Mouse (Mus musculus): ENCODE data around the gene Epas1. TPM values are rescaled to one million over a fixed set of nuclear protein-coding genes. Genes with fewer than 3 reads are reported as not detected.

Gene Epas1
- total RNA-seq, 1 experiment from 2014 or later = 3.6 TPM

DNA sequence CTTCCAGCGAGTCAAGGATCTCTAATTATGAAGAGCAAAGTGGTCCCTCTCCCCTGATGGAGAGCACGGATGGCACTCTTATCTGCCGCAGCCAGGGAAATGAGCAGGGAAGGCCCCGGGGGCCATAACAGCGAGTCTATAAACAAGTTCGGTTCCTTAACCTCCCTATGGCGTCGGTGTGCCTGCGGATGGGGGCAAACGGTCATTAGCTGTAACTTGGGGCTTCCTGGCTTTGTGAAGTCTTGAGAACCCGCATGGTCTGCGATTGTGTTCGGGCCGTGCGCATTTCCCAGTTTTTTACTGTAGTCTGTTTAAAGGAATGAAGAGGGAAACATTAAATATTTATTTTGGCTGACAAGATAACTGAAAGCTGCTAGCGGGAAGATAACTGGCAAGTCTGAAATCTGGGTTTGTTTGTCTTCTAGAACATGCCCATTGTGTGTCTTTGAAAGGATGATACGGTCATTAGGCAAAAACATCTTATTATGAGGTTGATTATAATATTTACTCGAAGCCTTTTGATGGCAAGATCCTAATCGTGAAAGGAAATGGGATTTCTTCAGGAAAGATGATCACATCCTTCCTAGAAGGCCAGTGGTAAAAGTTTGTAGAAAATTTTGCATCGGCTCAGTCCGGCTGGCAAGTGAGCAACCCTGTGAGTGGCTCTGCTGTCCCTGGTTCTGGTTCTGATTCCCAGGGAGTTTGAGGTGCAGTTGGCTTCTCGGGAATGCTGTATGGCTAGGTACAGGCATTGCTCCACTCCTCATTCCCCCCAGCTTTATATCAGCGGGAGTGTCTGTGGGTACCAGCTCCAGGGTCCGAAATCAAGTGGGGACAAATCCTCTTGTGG, 61.7 kb downstream of the Epas1 start:
- no peak for ATAC-seq (replicated peaks; ENCODE audit: insufficient number of reproducible peaks, low FRiP score, low TSS enrichment, poor library complexity, severe bottlenecking)

DNA sequence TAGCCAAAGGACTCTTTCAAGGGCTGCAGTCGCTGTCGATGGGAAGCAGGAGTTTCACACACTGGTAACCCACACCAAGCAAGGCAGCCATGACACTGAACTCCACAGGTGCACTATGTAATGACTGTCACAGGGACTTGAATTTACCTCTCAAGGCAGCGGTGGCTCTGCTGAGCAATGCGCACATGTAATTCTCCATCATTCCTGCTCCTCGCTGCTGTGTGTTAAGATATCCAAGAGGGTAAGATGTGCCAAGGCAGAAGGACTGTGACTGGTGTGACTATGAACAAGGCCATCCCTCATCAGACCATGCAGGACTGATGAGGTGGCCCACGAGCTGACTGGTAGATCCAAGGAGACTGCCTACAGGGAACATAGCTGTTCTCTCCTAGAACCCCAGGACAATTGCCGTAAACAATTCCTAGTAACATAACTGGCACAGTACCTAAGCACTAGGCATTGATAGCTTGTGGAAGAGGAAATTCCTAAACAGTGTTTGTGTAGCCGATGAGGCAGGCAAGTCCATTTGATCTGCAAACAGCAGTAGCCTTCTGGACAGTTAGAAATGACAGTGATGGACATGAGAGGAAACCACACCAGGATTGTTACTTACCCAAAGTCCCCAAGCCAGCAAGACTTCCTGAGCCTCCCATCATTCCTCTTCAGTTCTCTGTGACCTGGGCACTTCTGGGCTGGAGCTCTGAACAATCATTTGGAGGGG, 68.7 kb downstream of the Epas1 start:
- ATAC-seq (replicated peaks; ENCODE audit: insufficient number of reproducible peaks, low FRiP score, low TSS enrichment, poor library complexity, severe bottlenecking) = no peak

DNA sequence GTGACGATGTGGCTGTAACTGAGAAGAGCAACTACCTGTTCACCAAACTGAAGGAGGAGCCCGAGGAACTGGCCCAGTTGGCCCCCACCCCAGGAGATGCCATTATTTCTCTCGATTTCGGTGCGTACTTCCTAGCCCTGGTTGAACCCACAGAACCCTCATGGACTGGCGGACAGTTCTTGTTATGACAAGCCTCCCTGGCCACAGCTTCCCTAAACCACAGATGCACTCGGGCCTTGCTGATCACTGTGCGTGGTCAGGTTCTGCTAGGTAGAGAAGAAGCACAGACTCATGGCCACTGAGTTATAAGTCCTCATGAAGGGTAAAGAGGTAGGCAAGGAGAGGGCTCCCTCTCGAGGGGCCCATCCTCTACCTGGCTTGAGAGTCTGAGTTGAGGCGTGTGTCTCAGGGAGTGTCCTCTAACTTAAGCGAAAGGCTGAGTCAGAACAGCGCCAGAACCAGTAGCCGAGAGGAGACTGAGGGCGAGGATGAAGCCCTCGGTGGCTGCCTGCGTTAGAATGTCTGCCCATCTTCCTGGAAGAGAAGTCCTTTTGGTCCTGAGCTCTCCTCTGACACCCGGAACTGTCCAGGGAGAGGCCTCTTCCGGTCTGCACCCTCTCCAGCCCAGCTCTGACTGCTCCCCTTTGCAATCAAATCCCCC, 71.1 kb downstream of the Epas1 start:
- ATAC-seq (replicated peaks; ENCODE audit: insufficient number of reproducible peaks, low FRiP score, low TSS enrichment, poor library complexity, severe bottlenecking) = no peak

DNA sequence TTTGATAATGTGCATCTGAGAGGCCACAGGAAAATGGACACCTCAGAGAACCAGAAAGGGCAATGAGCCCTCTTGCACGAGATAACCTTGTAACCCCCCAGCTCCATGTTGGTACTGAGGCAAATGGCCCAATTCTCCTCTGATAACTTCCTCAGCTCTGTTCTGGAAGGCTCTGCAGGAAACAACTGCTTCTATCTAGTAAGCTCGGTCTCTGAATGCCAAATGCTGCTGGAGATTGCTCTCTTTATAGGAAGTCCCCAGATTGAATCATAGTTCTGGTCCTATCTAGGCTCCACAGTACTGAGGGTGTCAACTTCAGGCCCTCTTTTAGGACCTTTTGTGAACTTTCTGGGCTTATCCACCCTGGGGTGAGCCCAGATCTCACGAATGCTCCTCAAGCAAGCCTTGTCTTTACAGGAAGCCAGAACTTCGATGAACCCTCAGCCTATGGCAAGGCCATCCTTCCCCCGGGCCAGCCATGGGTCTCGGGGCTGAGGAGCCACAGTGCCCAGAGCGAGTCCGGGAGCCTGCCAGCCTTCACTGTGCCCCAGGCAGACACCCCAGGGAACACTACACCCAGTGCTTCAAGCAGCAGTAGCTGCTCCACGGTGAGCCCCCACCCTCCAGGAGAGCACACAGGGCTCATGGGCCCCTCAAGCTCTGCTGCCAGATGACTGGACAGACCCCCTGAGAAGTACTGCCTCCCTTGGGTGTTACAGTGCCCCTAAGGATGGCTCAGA, 71.8 kb downstream of the Epas1 start:
- no peak for ATAC-seq (replicated peaks; ENCODE audit: insufficient number of reproducible peaks, low FRiP score, low TSS enrichment, poor library complexity, severe bottlenecking)

DNA sequence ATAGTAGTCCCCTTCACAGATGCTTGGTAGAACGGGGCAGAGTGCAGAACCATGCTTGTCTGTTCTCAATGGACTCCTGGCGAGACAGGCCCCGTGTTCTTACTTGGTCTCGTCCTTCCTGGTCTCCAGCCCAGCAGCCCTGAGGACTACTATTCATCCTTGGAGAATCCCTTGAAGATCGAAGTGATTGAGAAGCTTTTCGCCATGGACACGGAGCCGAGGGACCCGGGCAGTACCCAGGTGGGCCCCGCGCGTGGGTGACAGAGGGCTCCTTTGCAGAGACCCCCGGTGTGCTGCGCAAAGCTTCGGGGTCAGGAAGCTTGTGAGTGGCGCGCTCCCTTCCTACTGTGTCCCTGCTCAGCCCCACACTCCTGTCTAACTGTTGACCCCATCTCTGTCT, 72.9 kb downstream of the Epas1 start:
- ATAC-seq (replicated peaks; ENCODE audit: insufficient number of reproducible peaks, low FRiP score, low TSS enrichment, poor library complexity, severe bottlenecking) = no peak

DNA sequence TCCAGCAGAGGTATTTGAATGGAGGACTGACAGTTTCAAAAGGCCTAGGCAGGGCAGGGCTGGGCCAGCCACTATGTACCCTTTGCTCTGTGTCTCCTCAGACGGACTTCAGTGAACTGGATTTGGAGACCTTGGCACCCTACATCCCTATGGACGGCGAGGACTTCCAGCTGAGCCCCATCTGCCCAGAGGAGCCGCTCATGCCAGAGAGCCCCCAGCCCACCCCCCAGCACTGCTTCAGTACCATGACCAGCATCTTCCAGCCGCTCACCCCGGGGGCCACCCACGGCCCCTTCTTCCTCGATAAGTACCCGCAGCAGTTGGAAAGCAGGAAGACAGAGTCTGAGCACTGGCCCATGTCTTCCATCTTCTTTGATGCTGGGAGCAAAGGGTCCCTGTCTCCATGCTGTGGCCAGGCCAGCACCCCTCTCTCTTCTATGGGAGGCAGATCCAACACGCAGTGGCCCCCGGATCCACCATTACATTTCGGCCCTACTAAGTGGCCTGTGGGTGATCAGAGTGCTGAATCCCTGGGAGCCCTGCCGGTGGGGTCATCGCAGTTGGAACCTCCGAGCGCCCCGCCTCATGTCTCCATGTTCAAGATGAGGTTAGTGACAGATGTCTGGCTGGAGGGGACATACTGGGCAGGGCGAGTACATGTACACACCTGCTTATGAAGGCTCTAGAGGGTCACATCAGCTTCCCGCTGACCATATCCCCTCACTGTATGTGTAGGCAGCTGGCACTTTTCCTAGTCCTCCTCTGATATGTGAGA, 74.1 kb downstream of the Epas1 start:
- ATAC-seq (replicated peaks; ENCODE audit: insufficient number of reproducible peaks, low FRiP score, low TSS enrichment, poor library complexity, severe bottlenecking) = no peak

DNA sequence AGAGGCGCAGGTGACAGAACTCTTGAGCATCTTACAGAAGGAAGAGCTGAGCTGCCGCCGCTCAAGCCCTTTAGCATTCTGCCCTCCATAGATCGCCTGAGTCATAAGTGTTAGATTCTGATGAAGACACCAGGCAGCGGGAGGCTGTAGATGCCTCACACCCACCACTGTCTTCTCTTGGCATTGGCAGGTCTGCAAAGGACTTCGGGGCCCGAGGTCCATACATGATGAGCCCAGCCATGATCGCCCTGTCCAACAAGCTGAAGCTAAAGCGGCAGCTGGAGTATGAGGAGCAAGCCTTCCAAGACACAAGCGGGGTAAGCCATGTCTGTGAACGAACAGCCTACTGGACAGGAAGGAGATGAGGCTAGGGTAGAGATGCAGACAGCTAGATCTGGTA, 75.0 kb downstream of the Epas1 start:
- ATAC-seq (replicated peaks; ENCODE audit: insufficient number of reproducible peaks, low FRiP score, low TSS enrichment, poor library complexity, severe bottlenecking) = no peak

DNA sequence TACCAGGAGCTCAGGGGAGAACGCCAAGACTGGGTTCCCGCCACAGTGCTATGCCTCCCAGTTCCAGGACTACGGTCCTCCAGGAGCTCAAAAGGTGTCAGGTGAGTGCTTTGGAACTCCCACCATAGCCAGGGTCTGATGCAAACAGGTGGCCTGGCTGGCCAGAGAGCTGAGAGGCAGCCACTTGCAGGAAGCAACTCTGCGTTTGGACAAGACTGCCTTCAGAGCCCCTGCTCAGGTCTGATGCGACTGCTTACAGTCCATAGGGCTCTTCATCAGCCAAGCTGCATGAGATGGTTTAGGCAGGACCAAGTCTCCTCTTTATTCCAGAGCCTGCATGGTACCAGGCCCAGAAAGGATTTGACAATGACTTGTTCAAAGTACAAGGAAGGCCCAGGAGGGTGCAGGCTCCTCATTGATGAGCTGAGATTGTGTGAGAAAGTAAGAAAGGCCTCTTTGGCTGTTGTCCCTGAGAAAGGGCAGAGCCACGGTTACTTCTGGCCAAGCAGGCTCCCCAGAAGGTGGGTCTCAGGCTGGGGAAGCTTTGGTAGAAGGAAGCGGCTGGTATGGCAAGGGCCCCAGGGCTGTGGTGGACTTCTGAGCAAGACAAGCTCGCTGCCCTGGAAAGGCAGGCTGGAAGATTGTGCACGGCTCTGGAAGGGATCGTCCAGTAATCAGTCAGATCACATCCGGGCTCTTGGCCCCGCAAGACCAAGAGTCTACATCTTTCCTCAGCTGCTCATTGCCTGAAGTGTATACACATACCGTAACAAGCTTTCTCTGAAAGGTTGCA, 76.1 kb downstream of the Epas1 start:
- ATAC-seq (replicated peaks; ENCODE audit: insufficient number of reproducible peaks, low FRiP score, low TSS enrichment, poor library complexity, severe bottlenecking) = no peak

DNA sequence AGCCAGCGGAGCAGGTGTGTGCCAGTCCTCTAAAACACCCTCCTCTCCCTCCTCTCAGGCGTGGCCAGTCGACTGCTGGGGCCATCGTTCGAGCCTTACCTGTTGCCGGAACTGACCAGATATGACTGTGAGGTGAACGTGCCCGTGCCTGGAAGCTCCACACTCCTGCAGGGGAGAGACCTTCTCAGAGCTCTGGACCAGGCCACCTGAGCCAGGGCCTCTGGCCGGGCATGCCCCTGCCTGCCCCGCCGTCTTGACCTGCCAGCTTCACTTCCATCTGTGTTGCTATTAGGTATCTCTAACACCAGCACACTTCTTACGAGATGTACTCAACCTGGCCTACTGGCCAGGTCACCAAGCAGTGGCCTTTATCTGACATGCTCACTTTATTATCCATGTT, 77.4 kb downstream of the Epas1 start:
- no peak for ATAC-seq (replicated peaks; ENCODE audit: insufficient number of reproducible peaks, low FRiP score, low TSS enrichment, poor library complexity, severe bottlenecking)

DNA sequence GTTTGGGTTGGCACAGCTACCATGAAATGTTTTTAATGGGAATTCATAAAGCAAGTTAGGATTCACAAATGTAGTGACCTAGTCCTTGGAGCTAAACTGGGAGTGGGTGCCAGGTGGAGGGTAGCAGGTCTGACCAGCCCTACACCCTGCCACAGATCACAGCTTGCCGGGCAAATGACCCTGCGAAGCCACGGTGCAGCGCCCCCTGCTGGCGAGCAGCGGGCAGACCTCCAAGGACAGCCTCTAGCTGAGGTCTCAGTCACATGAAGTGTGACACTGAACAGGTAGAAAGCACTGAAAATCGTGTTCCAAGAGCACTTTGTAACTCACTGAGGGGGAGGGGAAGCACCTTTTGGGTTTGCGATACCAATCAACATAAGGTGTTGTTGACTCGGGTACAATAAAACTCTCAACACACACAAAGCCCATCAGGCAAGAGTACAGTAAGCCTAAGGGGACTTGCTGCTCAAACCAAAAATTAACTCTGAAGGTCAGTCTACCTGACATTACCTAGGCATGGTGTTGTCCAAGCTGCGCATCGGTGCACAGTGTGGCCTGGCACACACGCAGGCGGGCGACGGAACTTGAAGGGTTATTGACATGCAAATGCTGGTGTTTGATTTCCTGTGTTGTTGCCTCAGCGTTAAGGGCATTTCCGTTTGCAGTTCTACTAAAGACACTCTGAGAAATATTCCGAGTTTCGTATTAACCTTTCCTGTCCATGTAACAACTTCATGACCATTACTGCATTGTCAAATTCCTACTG, 79.2 kb downstream of the Epas1 start:
- ATAC-seq (replicated peaks; ENCODE audit: insufficient number of reproducible peaks, low FRiP score, low TSS enrichment, poor library complexity, severe bottlenecking) = no peak

DNA sequence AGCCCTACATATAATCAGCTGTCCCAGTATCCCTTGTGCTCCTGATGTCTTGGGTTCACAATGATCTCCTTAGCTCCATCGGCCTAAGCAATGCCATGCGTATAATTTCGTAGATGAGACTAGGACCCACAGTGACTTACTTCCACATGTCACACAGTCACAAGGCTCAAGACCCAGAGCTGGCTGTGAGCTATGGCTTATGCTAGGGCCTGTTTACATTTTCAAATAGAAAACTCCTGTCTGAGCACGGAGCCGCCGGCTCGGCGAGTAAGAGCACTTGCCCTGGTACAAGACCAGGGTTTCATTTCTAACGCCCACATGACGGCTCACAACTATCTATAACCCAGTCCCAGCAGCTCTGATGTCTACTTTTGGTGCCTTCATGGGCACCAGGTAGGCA, 80.4 kb downstream of the Epas1 start:
- no peak for ATAC-seq (replicated peaks; ENCODE audit: insufficient number of reproducible peaks, low FRiP score, low TSS enrichment, poor library complexity, severe bottlenecking)

DNA sequence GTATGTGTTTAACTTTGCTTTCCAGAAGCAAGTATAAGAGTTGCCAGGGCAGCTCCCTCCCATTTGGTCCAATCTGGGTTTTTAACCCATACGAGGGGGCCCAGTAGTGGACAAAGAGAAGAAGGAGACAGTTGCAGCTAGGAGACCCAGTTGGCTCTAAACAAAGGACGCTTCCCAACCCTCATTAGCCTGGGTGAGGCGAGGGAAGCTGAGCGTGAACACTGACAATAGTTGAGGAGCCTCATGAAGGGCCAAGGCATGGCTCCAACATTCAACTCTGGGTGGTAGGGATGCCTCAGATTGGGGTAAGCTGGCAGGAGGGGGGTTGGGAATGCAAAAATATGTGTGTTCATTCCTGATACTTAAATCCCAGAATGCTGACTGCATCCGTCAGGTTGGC, 85.8 kb downstream of the Epas1 start:
- no peak for ATAC-seq (replicated peaks; ENCODE audit: insufficient number of reproducible peaks, low FRiP score, low TSS enrichment, poor library complexity, severe bottlenecking)

DNA sequence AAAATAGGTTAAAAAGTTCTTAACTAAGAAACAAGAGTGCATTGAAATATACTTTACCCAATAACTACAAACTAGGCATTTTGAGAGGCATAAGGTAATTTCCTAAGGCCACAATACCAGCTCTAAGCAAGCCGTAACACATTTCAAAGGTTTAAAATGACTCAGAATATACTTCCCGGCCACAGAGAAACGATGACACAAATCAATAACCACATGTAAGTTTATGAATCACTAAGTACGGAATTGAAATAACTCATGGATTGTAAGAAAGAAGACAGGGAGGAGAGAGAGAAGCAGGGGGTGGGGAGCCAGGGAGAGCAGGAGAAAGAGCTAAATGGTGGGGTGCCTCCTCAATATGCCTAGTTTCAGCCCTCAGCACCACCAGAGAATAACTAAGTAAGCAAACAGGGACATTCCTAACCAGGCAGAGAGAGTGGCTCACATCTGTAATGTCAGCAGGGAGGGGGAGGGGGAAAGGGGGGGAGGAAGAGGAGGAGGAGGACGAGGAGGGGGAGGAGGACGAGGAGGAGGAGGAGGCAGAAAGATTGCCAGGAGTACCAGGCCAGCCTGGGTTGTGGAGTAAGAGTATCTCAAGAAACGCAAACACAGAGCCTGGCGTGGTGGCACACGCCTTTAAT, 97.3 kb downstream of the Epas1 start:
- no peak for ATAC-seq (replicated peaks; ENCODE audit: insufficient number of reproducible peaks, low FRiP score, low TSS enrichment, poor library complexity, severe bottlenecking)

DNA sequence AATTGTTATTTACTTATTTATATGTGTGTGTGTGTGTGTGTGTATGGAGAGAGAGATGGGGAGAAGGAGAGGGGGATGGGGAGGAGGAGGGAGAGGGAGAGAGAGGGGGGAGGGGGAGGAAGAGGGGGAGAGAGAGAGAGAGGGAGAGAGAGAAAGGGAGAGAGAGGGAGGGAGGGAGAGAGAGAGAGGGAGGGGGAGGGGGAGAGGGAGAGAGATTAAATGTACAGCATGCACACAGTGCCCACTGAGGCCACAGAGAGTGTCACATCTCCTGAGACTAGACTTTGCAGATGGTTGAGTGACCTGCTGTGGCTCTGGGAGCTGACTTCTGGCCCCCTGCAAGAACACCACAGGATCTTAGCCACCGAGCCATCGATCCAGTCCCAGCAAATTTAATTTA, 98.3 kb downstream of the Epas1 start:
- no peak for ATAC-seq (replicated peaks; ENCODE audit: insufficient number of reproducible peaks, low FRiP score, low TSS enrichment, poor library complexity, severe bottlenecking)

DNA sequence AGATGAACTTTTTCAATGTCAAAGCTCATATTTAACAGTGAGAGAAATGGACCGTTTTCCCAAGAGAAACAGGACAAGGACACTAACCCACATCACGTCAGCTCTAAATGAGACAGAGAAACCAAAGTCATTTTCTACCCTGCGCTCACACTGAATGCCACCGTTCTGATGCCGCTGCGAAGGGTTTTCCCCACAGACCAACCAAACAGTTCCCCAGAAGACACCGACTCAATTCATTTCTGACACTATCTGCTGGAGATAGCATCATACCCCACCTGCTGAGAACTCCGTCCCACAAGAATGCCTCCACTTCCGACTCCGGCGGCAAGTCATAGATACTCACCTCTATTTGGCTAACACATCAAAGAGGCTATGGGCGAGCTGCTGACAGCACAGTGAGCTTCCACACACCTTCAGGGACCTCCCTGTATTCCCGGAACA, 99.1 kb downstream of the Epas1 start:
- ATAC-seq (replicated peaks; ENCODE audit: insufficient number of reproducible peaks, low FRiP score, low TSS enrichment, poor library complexity, severe bottlenecking) = no peak

DNA sequence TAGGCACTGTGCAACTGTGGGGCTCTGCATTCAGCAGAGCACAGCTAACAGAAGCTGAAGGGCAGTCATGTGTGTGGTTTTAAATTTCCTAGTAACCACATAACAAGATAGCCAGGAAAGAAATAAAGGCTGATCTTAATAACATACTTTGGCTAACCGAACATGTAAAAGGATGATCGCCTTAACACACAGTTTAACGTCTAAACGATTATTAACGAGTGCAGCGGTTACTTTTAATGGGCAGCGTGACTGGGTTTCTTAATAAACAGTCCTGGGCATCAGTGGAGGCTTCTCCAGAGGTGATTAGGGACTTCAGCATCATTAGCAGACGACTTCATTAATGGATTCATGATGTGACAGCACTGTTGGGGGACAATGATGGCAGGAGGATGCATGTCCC, 117.1 kb downstream of the Epas1 start:
- no peak for ATAC-seq (replicated peaks; ENCODE audit: insufficient number of reproducible peaks, low FRiP score, low TSS enrichment, poor library complexity, severe bottlenecking)

DNA sequence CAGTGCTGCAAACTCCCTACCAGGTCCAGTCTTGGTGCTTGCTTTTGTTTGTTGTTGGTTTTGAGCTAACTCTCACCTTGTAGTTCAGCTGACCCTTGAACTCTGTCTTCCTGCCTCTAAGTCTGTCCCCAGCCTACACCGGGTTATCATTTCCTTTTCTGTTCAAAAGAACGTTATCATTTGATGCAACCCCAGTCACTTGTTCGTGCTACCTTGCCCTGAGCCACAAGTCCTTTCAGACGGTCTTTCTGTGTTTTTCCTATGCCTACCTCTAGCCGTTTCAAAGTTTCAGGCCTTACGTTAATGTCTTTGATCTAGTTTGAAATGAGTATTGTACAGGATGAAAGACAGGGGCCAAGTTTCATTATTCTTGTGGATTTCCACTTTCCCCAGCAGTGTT, 119.1 kb downstream of the Epas1 start:
- ATAC-seq (replicated peaks; ENCODE audit: insufficient number of reproducible peaks, low FRiP score, low TSS enrichment, poor library complexity, severe bottlenecking) = no peak

All from monocyte, adult 5-6 weeks (primary cell).